Mouse (Mus musculus) erythroblast, embryonic 14.5 days (primary cell): Measurements from ENCODE around the gene Cript. TPM values are rescaled to one million over a fixed set of nuclear protein-coding genes. Genes with fewer than 3 reads are reported as not detected.

ENCODE experiments used
- H3K27me3 ChIP-seq: 2 replicates; pipeline ENCODE4 v1.6.1; 2012; ENCODE audit warnings: inconsistent platforms; ENCODE audit not compliant: control insufficient read depth
- H3K36me3 ChIP-seq: 2 replicates; pipeline ENCODE4 v1.6.1; 2012; ENCODE audit warnings: mild to moderate bottlenecking, inconsistent platforms; ENCODE audit not compliant: control insufficient read depth
- H3K4me1 ChIP-seq: 2 replicates; pipeline ENCODE4 v1.6.1; 2012; ENCODE audit warnings: inconsistent platforms; ENCODE audit not compliant: control insufficient read depth
- H3K4me3 ChIP-seq: replicated peaks from 2 replicates; pipeline ENCODE3; 2012; ENCODE audit warnings: moderate library complexity, mild to moderate bottlenecking, inconsistent platforms
- H3K9me3 ChIP-seq: 2 replicates; pipeline ENCODE4 v1.6.1; 2012; ENCODE audit warnings: low read length, inconsistent platforms, mixed read lengths; ENCODE audit not compliant: control insufficient read depth
- GATA1 ChIP-seq: IDR thresholded peaks from 2 replicates; pipeline ENCODE4 v1.6.1; 2012; ENCODE audit warnings: low read length, inconsistent platforms, mixed read lengths
- TAL1 ChIP-seq: IDR thresholded peaks from 3 replicates; pipeline ENCODE4 v1.6.1; 2012; ENCODE audit warnings: low read length, inconsistent platforms, mixed read lengths
- polyA plus RNA-seq: library from polyadenylated mRNA; stranded (reverse); fragments of >175 nt; gene quantifications from 2 replicates; pipeline ENCODE4 v1.2.3, GENCODE M21; 2012

Gene Cript
- polyA plus RNA-seq: 1.1 TPM in 2 replicates

GRCm38 (mm10) chr17:87025269-87025949, at the start of gene Cript, which contains the start of gene Pigf:
TSS of gene Cript (plus strand) at chr17:87025550.
TSS of gene Pigf (minus strand) at chr17:87025406.
- H3K4me1 ChIP-seq: peaks cover 23% of the 10 kb centered on the region
- TF ChIP-seq GATA1 (no peak), TAL1 (no peak)
- peaks cover 18% of the 10 kb centered on the region for H3K36me3 ChIP-seq
- H3K9me3 ChIP-seq: no peaks in the 10 kb centered on the region
- peaks cover 4% of the 10 kb centered on the region; the same call in 1 of the 2 replicates for H3K27me3 ChIP-seq
- peak within 1 kb of the TSS; percentile 74 for H3K4me3 ChIP-seq

- no peaks in the 10 kb centered on the region; the same call in 1 of the 2 replicates for H3K36me3 ChIP-seq
- TF ChIP-seq TAL1: no peak
- TF ChIP-seq GATA1: no peak
- H3K27me3 ChIP-seq: no peaks in the 10 kb centered on the region
- H3K4me3 ChIP-seq: no peak overlapping the region
- no peaks in the 10 kb centered on the region; the same call in 1 of the 2 replicates for H3K4me1 ChIP-seq
- peaks cover 4% of the 10 kb centered on the region; the same call in 1 of the 2 replicates for H3K9me3 ChIP-seq
Measured at GRCm38 (mm10) chr17:86976387-86976786, 49.0 kb upstream of the Cript start.

- peaks cover 8% of the 10 kb centered on the region; the same call in 1 of the 2 replicates for H3K9me3 ChIP-seq
- H3K27me3 ChIP-seq: peaks cover 2% of the 10 kb centered on the region; the same call in 1 of the 2 replicates
- no peak for TF ChIP-seq TAL1
- TF ChIP-seq GATA1: no peak
- H3K4me1 ChIP-seq: no peaks in the 10 kb centered on the region; the same call in 1 of the 2 replicates
- H3K4me3 ChIP-seq: no peak overlapping the region
- peaks cover 2% of the 10 kb centered on the region; the same call in 1 of the 2 replicates for H3K36me3 ChIP-seq
Measured at GRCm38 (mm10) chr17:86978496-86978895, 46.9 kb upstream of the Cript start.

DNA sequence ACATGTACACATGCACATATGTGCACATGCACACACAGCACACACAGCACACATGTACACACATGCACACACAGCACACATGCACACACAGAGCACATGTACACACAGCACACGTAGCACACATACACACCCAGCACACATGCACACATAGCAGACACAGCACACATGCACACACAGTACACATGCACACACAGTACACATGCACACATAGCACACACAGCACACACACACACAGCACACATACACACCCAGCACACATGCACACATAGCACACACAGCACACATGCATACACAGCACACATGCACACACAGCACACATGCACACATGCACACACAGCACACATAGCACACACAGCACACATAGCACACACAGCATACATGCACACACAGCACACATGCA, 44.1 kb upstream of the Cript start:
- TF ChIP-seq GATA1: no peak
- TF ChIP-seq TAL1: no peak
- H3K27me3 ChIP-seq: peaks cover 2% of the 10 kb centered on the region; the same call in 1 of the 2 replicates
- H3K4me3 ChIP-seq: no peak overlapping the region
- peaks cover 8% of the 10 kb centered on the region; the same call in 1 of the 2 replicates for H3K9me3 ChIP-seq
- H3K4me1 ChIP-seq: no peaks in the 10 kb centered on the region; the same call in 1 of the 2 replicates
- H3K36me3 ChIP-seq: peaks cover 2% of the 10 kb centered on the region; the same call in 1 of the 2 replicates

GRCm38 (mm10) chr17:86981701-86982100, 43.6 kb upstream of the Cript start:
- H3K36me3 ChIP-seq: peaks cover 2% of the 10 kb centered on the region; the same call in 1 of the 2 replicates
- no peak overlapping the region for H3K4me3 ChIP-seq
- H3K27me3 ChIP-seq: peaks cover 2% of the 10 kb centered on the region; the same call in 1 of the 2 replicates
- TF ChIP-seq GATA1: no peak
- no peak for TF ChIP-seq TAL1
- peaks cover 8% of the 10 kb centered on the region; the same call in 1 of the 2 replicates for H3K9me3 ChIP-seq
- H3K4me1 ChIP-seq: no peaks in the 10 kb centered on the region; the same call in 1 of the 2 replicates

DNA sequence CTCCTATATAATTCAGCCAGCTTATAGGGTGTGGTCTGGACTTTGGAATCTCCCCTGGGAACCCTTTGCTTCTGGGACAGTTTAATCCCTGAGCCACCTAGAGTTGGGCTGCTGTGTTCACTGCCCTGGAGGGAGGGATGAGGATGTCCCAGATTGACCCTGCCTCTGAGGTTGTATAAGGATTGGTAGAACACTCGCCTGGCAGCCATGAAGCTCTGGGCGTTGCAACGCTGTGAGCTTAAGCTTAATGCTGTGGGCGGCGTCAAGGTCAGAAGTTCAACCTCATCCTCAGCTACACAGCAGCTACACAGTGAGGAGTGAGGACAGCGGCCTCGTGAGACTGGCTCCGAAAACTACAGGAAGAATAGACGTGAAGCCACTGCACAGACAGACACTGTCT, 42.9 kb upstream of the Cript start:
- peaks cover 2% of the 10 kb centered on the region; the same call in 1 of the 2 replicates for H3K36me3 ChIP-seq
- H3K27me3 ChIP-seq: peaks cover 2% of the 10 kb centered on the region; the same call in 1 of the 2 replicates
- H3K4me3 ChIP-seq: no peak overlapping the region
- peaks cover 8% of the 10 kb centered on the region; the same call in 1 of the 2 replicates for H3K9me3 ChIP-seq
- H3K4me1 ChIP-seq: no peaks in the 10 kb centered on the region; the same call in 1 of the 2 replicates
- no peak for TF ChIP-seq GATA1
- no peak for TF ChIP-seq TAL1

- peaks cover 2% of the 10 kb centered on the region; the same call in 1 of the 2 replicates for H3K27me3 ChIP-seq
- H3K4me1 ChIP-seq: no peaks in the 10 kb centered on the region
- TF ChIP-seq TAL1: no peak
- no peak for TF ChIP-seq GATA1
- peaks cover 2% of the 10 kb centered on the region; the same call in 1 of the 2 replicates for H3K36me3 ChIP-seq
- no peak overlapping the region for H3K4me3 ChIP-seq
- peaks cover 3% of the 10 kb centered on the region; the same call in 1 of the 2 replicates for H3K9me3 ChIP-seq
Measured at GRCm38 (mm10) chr17:86986449-86987138, 38.8 kb upstream of the Cript start.

DNA sequence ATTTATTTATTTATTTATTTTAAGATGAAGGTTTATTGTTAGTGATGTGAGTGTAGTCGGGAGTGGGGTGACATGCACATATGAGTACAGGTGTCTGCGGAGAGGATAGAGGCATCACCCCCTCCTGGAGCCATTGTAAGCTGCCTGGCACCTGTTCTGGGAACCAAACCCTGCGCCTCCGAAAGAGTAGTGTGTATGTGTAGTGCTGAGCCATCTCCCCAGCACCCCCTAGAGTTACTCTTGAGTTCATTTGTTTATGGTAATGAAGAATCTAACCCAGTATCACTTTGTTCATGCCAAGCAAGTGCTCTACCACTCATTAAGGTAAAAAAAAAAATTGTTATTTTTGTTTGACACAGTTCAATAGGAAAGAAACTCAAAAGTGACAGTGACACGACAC, 37.2 kb upstream of the Cript start:
- no peak for TF ChIP-seq TAL1
- TF ChIP-seq GATA1: no peak
- Histone ChIP-seq H3K4me1 (no peaks in the 10 kb centered on the region), H3K36me3 (no peaks in the 10 kb centered on the region), H3K4me3 (no peak overlapping the region), H3K27me3 (no peaks in the 10 kb centered on the region), H3K9me3 (no peaks in the 10 kb centered on the region)

GRCm38 (mm10) chr17:86988601-86989184, 36.7 kb upstream of the Cript start:
- H3K36me3 ChIP-seq: no peaks in the 10 kb centered on the region
- no peaks in the 10 kb centered on the region for H3K9me3 ChIP-seq
- H3K4me3 ChIP-seq: no peak overlapping the region
- H3K27me3 ChIP-seq: no peaks in the 10 kb centered on the region
- TF ChIP-seq GATA1 (no peak), TAL1 (no peak)
- no peaks in the 10 kb centered on the region for H3K4me1 ChIP-seq
